Comparison of ENCODE assay signal across 7 mouse cellular contexts in genomic region chr9:65133739-65134138, GRCm38 (mm10). TPM values are rescaled to one million over a fixed set of nuclear protein-coding genes. Genes with fewer than 3 reads are reported as not detected.
DNase-seq lines count a peak whose midpoint lies in the region; ATAC-seq and TF ChIP-seq lines count a peak whose summit lies in the region.

No protein-coding gene starts in this region.

- no peak overlapping the region for H3K4me2 ChIP-seq in intestine, embryonic 16.5 days (ENCODE audit: low read depth, low read length)
- no peak overlapping the region for H3K4me2 ChIP-seq in midbrain, embryonic 11.5 days

- 0 out of 2 replicates have a peak overlapping the region, but pooled peaks have one; percentile 24 for H3K9ac ChIP-seq in intestine, embryonic 16.5 days (ENCODE audit: low read depth, low read length)
- no peak overlapping the region; the same call in 1 of the 2 replicates for H3K9ac ChIP-seq in midbrain, embryonic 11.5 days (ENCODE audit: low read length)

- no peaks in the 10 kb centered on the region for H3K9me3 ChIP-seq in intestine, embryonic 16.5 days (ENCODE audit: control insufficient read depth, low read length)
- H3K9me3 ChIP-seq in midbrain, embryonic 11.5 days (ENCODE audit: control insufficient read depth, low read length): no peaks in the 10 kb centered on the region

- ATAC-seq in intestine, embryonic 16.5 days: peak; percentile 51
- ATAC-seq in midbrain, embryonic 11.5 days (ENCODE audit: low FRiP score): peak; percentile 56

- peaks cover 4% of the 10 kb centered on the region; the same call in 1 of the 2 replicates for H3K36me3 ChIP-seq in intestine, embryonic 16.5 days (ENCODE audit: control insufficient read depth, insufficient read depth, low read length)
- no peaks in the 10 kb centered on the region for H3K36me3 ChIP-seq in midbrain, embryonic 11.5 days (ENCODE audit: control insufficient read depth, insufficient read depth, low read length)
- H3K36me3 ChIP-seq in small intestine, adult 2 months (ENCODE audit: control insufficient read depth, insufficient read depth, low read length): no peaks in the 10 kb centered on the region

- intact Hi-C loops in left cerebral cortex, postnatal 25 days (cut with DNase I): loop anchor here (1.0 to 5.0 kb wide), 3 partner anchors 29 to 149 kb away; no protein-coding TSS in a partner anchor

- no peak for TF ChIP-seq POLR2A in small intestine, adult 2 months (IDR thresholded peaks at IDR 0.05; ENCODE audit: low read depth, low read length)

- H3K27ac ChIP-seq in intestine, embryonic 16.5 days (ENCODE audit: low read length): no peak overlapping the region
- H3K27ac ChIP-seq in midbrain, embryonic 11.5 days (ENCODE audit: low read depth, low read length): no peak overlapping the region
- H3K27ac ChIP-seq in small intestine, adult 2 months (ENCODE audit: insufficient read depth, low read depth, low read length): no peak overlapping the region

- peak; percentile 79 for TF ChIP-seq CTCF in small intestine, adult 2 months (IDR thresholded peaks at IDR 0.05; ENCODE audit: extremely low read depth, insufficient read length, insufficient replicate concordance, low read depth, low read length)

- no peaks in the 10 kb centered on the region for H3K27me3 ChIP-seq in intestine, embryonic 16.5 days (replicated peaks; ENCODE audit: control insufficient read depth, insufficient read depth, low read length)
- H3K27me3 ChIP-seq in midbrain, embryonic 11.5 days (ENCODE audit: control insufficient read depth, insufficient read depth, low read length): peaks cover 8% of the 10 kb centered on the region; the same call in 1 of the 2 replicates
- H3K27me3 ChIP-seq in small intestine, adult 2 months (ENCODE audit: control insufficient read depth, insufficient read depth, low read length): peaks cover 3% of the 10 kb centered on the region; the same call in 1 of the 2 replicates

- peak; percentile 56 for DNase-seq in WW6 (ENCODE audit: low read depth, low spot score)
- peak; percentile 86 to 92 for DNase-seq in cerebellum, postnatal 25 days
- DNase-seq in gastrocnemius, adult 8-10 months (ENCODE audit: low spot score in 2 of 2): peak; percentile 42 to 64
- DNase-seq in left cerebral cortex, postnatal 25 days (ENCODE audit: low spot score in 2 of 2): peak; percentile 69 to 78
- peak; percentile 99 for DNase-seq in midbrain, embryonic 11.5 days (ENCODE audit: low spot score, missing footprints)

- H3K4me3 ChIP-seq in intestine, embryonic 16.5 days (ENCODE audit: low read length): no peak overlapping the region
- H3K4me3 ChIP-seq in midbrain, embryonic 11.5 days (ENCODE audit: low read depth, low read length): no peak overlapping the region
- no peak overlapping the region for H3K4me3 ChIP-seq in small intestine, adult 2 months (ENCODE audit: low read depth, low read length)

- H3K4me1 ChIP-seq in intestine, embryonic 16.5 days (ENCODE audit: control insufficient read depth, insufficient read depth, low read length): no peaks in the 10 kb centered on the region; the same call in 1 of the 2 replicates
- peaks cover 14% of the 10 kb centered on the region for H3K4me1 ChIP-seq in midbrain, embryonic 11.5 days (ENCODE audit: control insufficient read depth, insufficient read depth, low read length)
- peaks cover 12% of the 10 kb centered on the region for H3K4me1 ChIP-seq in small intestine, adult 2 months (ENCODE audit: control insufficient read depth, insufficient read depth, insufficient read length, low read length)

- 5% methylated on average over 10 of the region's 10 CpGs for WGBS in intestine, embryonic 16.5 days
- WGBS in midbrain, embryonic 11.5 days: 6% methylated on average over 10 of the region's 10 CpGs
- WGBS in small intestine, adult 2 months: 7% methylated on average over 10 of the region's 10 CpGs

RNA-seq across cellular contexts. Expression of gene Igdcc3, which starts 7.2 kb away (rescaled TPM):
- total RNA-seq in gastrocnemius, adult 8-10 months (2022): under 1 TPM; 0.10 to 0.17 (median 0.12) TPM
- polyA plus RNA-seq in intestine, embryonic 16.5 days (2015; fragmentation: Nextera tagmentation; extraction: Ambion mirVana): 0.12 and 0.60 TPM in 2 replicates
- total RNA-seq in left cerebral cortex, postnatal 25 days (2021): 1 to 10 TPM; 1.5 to 2.2 TPM
- polyA plus RNA-seq in midbrain, embryonic 11.5 days (2014; fragmentation: Nextera tagmentation; extraction: Ambion mirVana): 115 and 145 TPM in 2 replicates
- 0.06 TPM in 1 of 2 replicates, not detected in the other for polyA plus RNA-seq in small intestine, adult 2 months (2012; rRNA removed)

RNA-seq across cellular contexts. Expression of gene Igdcc4, which starts 32.5 kb away (rescaled TPM):
- 10 to 100 TPM; 28.1 to 32.6 (median 30.4) TPM for total RNA-seq in gastrocnemius, adult 8-10 months (2022)
- polyA plus RNA-seq in intestine, embryonic 16.5 days (2015; fragmentation: Nextera tagmentation; extraction: Ambion mirVana): 13.0 and 14.5 TPM in 2 replicates
- total RNA-seq in left cerebral cortex, postnatal 25 days (2021): 10 to 100 TPM; 23.4 to 24.5 TPM
- polyA plus RNA-seq in midbrain, embryonic 11.5 days (2014; fragmentation: Nextera tagmentation; extraction: Ambion mirVana): 13.0 and 13.3 TPM in 2 replicates
- 1.8 and 2.3 TPM in 2 replicates for polyA plus RNA-seq in small intestine, adult 2 months (2012; rRNA removed)

Comparison
In these comparisons a context has a peak if more than half of its experiments do, and no peak if none do; other contexts are left out.
1. RNA of gene Igdcc3, which starts 7.2 kb away (polyA plus RNA-seq): 115 to 145 TPM in midbrain, embryonic 11.5 days; 0.12 to 0.60 TPM in intestine, embryonic 16.5 days and 0.06 TPM in small intestine, adult 2 months; every median in the first group is over 10 times any median in the second.
2. Peak in every context shown above with its lines, with median percentiles within 50 percentile points of each other: DNase-seq.